Comparison of ENCODE assay signal across 31 mouse cellular contexts in the genomic region with DNA sequence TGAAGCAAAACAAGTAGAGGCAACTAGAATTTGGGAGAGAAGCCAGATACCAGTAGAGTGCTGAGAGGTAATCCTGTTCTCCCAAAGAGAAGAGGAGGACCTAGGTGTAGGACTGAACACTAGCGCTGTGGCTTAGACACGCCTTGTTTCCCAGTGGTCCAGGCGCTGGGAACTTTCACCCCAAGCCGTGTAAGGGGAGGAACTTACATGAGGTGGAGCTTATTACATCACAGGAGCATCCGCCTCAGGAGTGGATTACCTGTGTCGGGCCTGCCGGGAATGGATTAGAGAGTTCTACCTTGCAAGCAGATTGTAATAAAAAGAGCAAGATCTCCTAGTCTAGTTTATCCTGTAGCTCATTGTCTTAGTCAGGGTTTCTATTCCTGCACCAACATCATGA.
"Had no signal": no experiment of that assay in that cellular context is flagged by ENCODE, and none has a peak within 500 bp of the region (broad histone marks: within the 10 kb centered on the region; RNA-seq: fewer than 3 reads in every experiment).

No protein-coding gene starts in this region.

- H3K4me2 ChIP-seq: limb, embryonic 12.5 days; limb, embryonic 13.5 days; limb, embryonic 15.5 days; liver, embryonic 11.5 days; liver, embryonic 12.5 days; liver, embryonic 13.5 days; liver, embryonic 15.5 days; lung, embryonic 14.5 days; lung, embryonic 15.5 days; midbrain, embryonic 11.5 days; midbrain, embryonic 12.5 days; midbrain, embryonic 13.5 days; midbrain, embryonic 15.5 days; neural tube, embryonic 12.5 days had no signal

- H3K27ac ChIP-seq: limb, embryonic 10.5 days; limb, embryonic 12.5 days; limb, embryonic 13.5 days; limb, embryonic 15.5 days; liver, embryonic 12.5 days; liver, embryonic 13.5 days; liver, embryonic 14.5 days; liver, embryonic 15.5 days; lung, embryonic 15.5 days; macrophage; midbrain, embryonic 10.5 days; midbrain, embryonic 12.5 days; midbrain, embryonic 13.5 days; midbrain, embryonic 15.5 days; neural tube, embryonic 12.5 days had no signal

- H3K27me3 ChIP-seq: limb, embryonic 12.5 days; limb, embryonic 13.5 days; limb, embryonic 15.5 days; liver, embryonic 12.5 days; liver, embryonic 13.5 days; liver, embryonic 15.5 days; lung, embryonic 15.5 days; megakaryocyte, embryonic 14.5 days; midbrain, embryonic 12.5 days; midbrain, embryonic 13.5 days; midbrain, embryonic 15.5 days; neural tube, embryonic 12.5 days had no signal

- H3K36me3 ChIP-seq: limb, embryonic 10.5 days; limb, embryonic 12.5 days; limb, embryonic 13.5 days; limb, embryonic 15.5 days; liver, embryonic 12.5 days; liver, embryonic 13.5 days; liver, embryonic 15.5 days; lung, embryonic 15.5 days; midbrain, embryonic 10.5 days; midbrain, embryonic 12.5 days; midbrain, embryonic 13.5 days; midbrain, embryonic 15.5 days; neural tube, embryonic 12.5 days had no signal

- H3K9ac ChIP-seq: limb, embryonic 12.5 days; limb, embryonic 13.5 days; limb, embryonic 15.5 days; liver, embryonic 12.5 days; liver, embryonic 13.5 days; liver, embryonic 14.5 days; liver, embryonic 15.5 days; lung, embryonic 14.5 days; lung, embryonic 15.5 days; midbrain, embryonic 12.5 days; midbrain, embryonic 13.5 days; midbrain, embryonic 15.5 days; neural tube, embryonic 12.5 days had no signal

- DNase-seq: left cerebral cortex, postnatal 4 days; liver; liver, embryonic 13.5 days; lung, adult 18-20 months; lung, adult 2 months; lung, embryonic 14.5 days; lung, postnatal 10 days; lung, postnatal 14 days; lung, postnatal 36 days; lung, postnatal 4 days; midbrain, embryonic 14.5 days had no signal

- H3K9me3 ChIP-seq: limb, embryonic 10.5 days; limb, embryonic 12.5 days; limb, embryonic 13.5 days; limb, embryonic 15.5 days; liver, embryonic 12.5 days; liver, embryonic 15.5 days; lung, embryonic 15.5 days; midbrain, embryonic 10.5 days; midbrain, embryonic 12.5 days; midbrain, embryonic 13.5 days; midbrain, embryonic 15.5 days; neural tube, embryonic 12.5 days had no signal

- H3K4me1 ChIP-seq: limb, embryonic 12.5 days; limb, embryonic 15.5 days; liver, embryonic 12.5 days; liver, embryonic 13.5 days; liver, embryonic 15.5 days; midbrain, embryonic 10.5 days; midbrain, embryonic 12.5 days; midbrain, embryonic 13.5 days; midbrain, embryonic 15.5 days; neural tube, embryonic 12.5 days had no signal

- ATAC-seq: liver, embryonic 12.5 days; lung, postnatal 0 days; midbrain, embryonic 13.5 days; midbrain, embryonic 15.5 days; midbrain, embryonic 16.5 days had no signal

- H3K4me3 ChIP-seq: limb, embryonic 10.5 days; limb, embryonic 12.5 days; limb, embryonic 13.5 days; limb, embryonic 15.5 days; liver, embryonic 12.5 days; liver, embryonic 13.5 days; liver, embryonic 15.5 days; lung, embryonic 15.5 days; megakaryocyte, embryonic 14.5 days; midbrain, embryonic 10.5 days; midbrain, embryonic 12.5 days; midbrain, embryonic 13.5 days; midbrain, embryonic 15.5 days; myocyte; neural tube, embryonic 12.5 days had no signal
